Mouse (Mus musculus): Measurements from ENCODE around the gene Olfr544. TPM values are rescaled to one million over a fixed set of nuclear protein-coding genes. Genes with fewer than 3 reads are reported as not detected.

Olfr544 gene
- total RNA-seq, 2 experiments from 2014 or later, result 0.05 TPM; not detected in 1

DNA sequence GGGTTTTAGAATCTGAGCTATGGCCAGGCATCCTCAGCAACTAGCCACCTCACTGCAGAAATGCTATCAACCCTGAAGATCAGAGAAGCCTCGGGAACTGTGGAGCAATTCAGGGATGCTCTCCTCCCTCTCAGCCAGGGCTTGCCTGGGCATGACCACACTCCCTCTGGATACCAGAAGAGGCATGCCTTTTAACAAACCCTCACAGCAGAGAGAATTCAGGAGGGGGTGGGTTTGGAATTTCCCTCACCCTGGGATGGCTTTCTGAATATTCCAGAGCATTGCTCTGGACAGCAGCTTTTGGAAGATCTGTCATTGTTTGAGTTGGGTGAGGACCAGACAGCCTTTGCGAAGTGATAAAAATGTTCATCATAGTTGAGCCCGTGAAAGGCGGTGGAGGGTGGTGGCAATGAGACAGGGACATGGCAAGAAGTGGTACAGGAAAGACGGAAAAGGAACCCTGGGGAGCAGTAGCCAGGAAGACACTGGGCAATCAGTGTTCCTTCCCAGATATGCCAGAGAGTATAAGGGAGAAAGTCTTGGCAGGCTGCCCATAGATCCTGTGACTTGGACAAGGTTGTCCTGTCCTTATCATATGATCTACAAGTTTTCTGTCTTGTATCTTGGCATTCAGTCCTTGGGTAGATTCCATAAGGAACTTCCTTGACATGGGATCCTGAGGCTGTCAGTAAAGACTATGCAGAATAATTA is 8.6 kb downstream of the Olfr544 start:
- ATAC-seq (replicated peaks; ENCODE audit: low FRiP score, low TSS enrichment, poor library complexity, severe bottlenecking), result no peak

DNA sequence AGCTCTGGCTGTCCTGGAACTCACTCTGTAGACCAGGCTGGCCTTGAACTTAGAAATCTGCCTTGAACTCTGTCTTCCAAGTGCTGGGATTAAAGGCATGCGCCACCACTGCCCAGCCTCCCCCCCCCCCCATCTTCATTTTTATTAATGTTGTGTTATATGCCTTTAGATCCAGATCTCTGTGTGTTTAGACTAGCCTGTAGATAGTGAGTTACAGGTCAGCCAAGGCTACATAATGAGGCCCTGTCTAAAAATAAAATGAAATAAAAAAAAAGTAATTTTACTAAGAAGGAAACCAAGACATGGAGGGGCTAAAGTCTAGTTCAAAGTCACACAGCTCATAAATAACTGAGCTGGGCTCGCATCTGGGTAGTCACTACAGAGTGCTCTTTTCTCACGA is 9.2 kb downstream of the Olfr544 start:
- no peak for ATAC-seq (replicated peaks; ENCODE audit: low FRiP score, low TSS enrichment, poor library complexity, severe bottlenecking)

GRCm38 (mm10) chr7:102478425-102478824 is 9.7 kb downstream of the Olfr544 start:
- 0 out of 2 replicates have a peak, but pooled peaks have one; percentile 21 for ATAC-seq (replicated peaks; ENCODE audit: low FRiP score, low TSS enrichment, poor library complexity, severe bottlenecking)

DNA sequence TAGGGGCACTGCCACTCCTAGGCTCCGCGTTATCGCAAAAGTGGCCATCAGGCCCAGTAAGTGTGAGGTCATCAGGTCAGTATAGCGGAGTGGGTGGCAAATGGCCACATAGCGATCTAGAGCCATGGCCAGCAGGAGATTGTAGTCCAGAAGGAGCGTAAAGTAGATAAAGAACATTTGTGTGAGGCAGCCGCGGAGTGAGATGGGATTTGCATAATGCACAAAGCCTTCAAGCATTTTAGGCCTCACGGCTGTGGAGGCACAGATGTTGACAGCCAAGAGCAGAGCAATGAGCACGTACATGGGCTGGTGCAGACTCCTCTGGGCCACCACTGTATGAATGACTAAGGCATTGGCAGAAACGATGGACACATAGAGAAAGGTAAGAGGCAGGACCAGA is 10.7 kb downstream of the Olfr544 start:
- 0 out of 2 replicates have a peak, but pooled peaks have one; percentile 22 for ATAC-seq (replicated peaks; ENCODE audit: low FRiP score, low TSS enrichment, poor library complexity, severe bottlenecking)

- no peak for ATAC-seq (replicated peaks; ENCODE audit: low FRiP score, low TSS enrichment, poor library complexity, severe bottlenecking)
Observed at GRCm38 (mm10) chr7:102476601-102477000, 11.5 kb downstream of the Olfr544 start.

GRCm38 (mm10) chr7:102472675-102473074 is 15.4 kb downstream of the Olfr544 start:
- ATAC-seq (replicated peaks; ENCODE audit: low FRiP score, low TSS enrichment, poor library complexity, severe bottlenecking), result no peak

- ATAC-seq (replicated peaks; ENCODE audit: low FRiP score, low TSS enrichment, poor library complexity, severe bottlenecking), result no peak
Observed at GRCm38 (mm10) chr7:102467566-102467965, 20.5 kb downstream of the Olfr544 start.

DNA sequence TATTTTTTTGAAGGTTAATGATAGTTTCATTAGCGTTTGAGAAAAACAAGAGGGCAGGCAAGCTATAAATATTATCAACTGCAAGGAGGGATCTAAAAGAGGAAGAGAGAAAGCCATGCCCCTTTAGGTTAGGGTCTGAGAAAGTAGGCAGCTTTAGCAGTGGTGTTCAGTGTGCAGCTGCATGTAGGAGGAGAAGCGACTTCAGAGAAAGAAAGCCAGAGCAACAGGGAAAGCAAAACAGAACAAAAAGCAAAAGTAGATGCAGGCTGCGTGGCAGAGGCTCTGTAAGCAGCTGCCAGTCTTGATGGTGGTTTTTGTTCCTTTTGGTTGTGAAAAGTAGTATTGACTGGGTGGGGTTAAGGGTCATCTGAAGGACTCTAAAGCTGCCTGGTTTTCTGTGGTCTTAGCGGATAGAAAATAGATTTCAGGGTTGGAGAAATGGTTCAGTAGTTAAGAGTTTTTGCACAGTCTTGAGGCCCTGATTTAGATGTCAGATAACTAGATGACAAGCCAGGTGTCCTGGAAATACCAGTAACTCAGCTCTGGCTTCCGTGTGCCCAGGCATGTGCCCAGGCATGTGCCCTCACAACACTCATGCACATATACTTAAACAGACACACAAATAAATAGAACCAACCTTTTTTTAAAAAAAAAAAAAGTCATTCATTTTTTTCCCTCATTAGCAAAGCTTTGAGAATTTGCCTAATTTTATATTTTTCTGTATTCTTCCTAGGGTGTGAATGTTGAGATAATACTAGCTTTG is 29.3 kb downstream of the Olfr544 start:
- ATAC-seq (replicated peaks; ENCODE audit: low FRiP score, low TSS enrichment, poor library complexity, severe bottlenecking), result no peak

DNA sequence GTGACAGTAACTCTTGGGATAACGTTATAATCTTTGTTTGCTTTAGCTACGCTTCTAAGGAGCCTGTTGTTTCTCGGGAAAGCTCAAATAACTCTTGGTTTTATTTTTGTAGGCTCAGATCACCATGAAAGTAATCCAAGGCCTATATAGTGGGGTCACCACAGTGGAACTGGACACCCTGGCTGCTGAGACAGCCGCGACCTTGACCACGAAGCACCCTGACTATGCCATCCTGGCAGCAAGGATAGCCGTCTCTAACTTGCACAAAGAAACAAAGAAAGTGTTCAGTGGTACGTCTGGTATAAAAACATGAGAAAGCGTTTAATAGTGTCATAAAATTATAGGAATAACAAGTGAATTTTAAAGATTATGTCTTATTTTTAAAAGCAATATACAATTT is 41.7 kb downstream of the Olfr544 start:
- no peak for ATAC-seq (replicated peaks; ENCODE audit: low FRiP score, low TSS enrichment, poor library complexity, severe bottlenecking)

- peak; percentile 77 for ATAC-seq (replicated peaks; ENCODE audit: low FRiP score, low TSS enrichment, poor library complexity, severe bottlenecking)
Observed at GRCm38 (mm10) chr7:102444301-102444700, 43.8 kb downstream of the Olfr544 start.

DNA sequence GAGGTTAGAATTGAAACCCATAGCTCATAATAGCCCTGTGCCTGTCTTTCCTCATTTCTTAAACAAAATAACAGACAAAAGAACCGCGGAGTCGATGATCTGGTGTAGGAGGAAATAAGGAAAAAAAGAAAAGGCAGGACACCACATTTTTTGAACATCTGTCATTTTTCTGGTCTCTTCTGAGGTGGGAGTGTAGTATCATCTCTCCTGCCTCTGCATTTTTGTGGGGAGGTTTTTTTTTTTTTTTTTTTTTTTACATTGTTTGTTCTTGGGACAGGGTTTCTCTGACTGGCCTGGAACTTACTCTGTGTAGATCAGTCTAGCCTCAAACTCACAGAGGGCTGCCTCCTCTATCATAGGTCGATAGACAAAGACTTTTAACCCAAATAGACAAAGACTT is 45.7 kb downstream of the Olfr544 start:
- ATAC-seq (replicated peaks; ENCODE audit: low FRiP score, low TSS enrichment, poor library complexity, severe bottlenecking), result no peak

GRCm38 (mm10) chr7:102441657-102442391 is 46.3 kb downstream of the Olfr544 start, which contains the start of gene Rrm1:
TSS of gene Rrm1 (plus strand) at chr7:102441695.
- peak; percentile 91 for ATAC-seq (replicated peaks; ENCODE audit: low FRiP score, low TSS enrichment, poor library complexity, severe bottlenecking)

GRCm38 (mm10) chr7:102440822-102441656 is 47.1 kb downstream of the Olfr544 start:
- ATAC-seq (replicated peaks; ENCODE audit: low FRiP score, low TSS enrichment, poor library complexity, severe bottlenecking), result no peak

GRCm38 (mm10) chr7:102434344-102434743 is 53.8 kb downstream of the Olfr544 start:
- no peak for ATAC-seq (replicated peaks; ENCODE audit: low FRiP score, low TSS enrichment, poor library complexity, severe bottlenecking)

Other genes with a start within 250 kb of the Olfr544 start
- gene Rhog, start 232.3 kb downstream of the Olfr544 start, total RNA-seq (2014; fragmentation: Nextera tagmentation), result 145 and 157 TPM in 2 replicates
- gene Rhog, start 232.3 kb downstream of the Olfr544 start, total RNA-seq (2017), result 20.5 and 38.6 TPM in 2 replicates
- gene Stim1, start 220.5 kb downstream of the Olfr544 start, total RNA-seq (2014; fragmentation: Nextera tagmentation), result 23.4 and 37.7 TPM in 2 replicates
- gene Stim1, start 220.5 kb downstream of the Olfr544 start, total RNA-seq (2017), result 18.4 and 19.4 TPM in 2 replicates
- gene Rrm1, start 46.6 kb downstream of the Olfr544 start, total RNA-seq (2014; fragmentation: Nextera tagmentation), result 270 and 301 TPM in 2 replicates
- gene Rrm1, start 46.6 kb downstream of the Olfr544 start, total RNA-seq (2017), result 1,022 TPM in 2 replicates
- gene Olfr543, start 6.6 kb downstream of the Olfr544 start, total RNA-seq (2014; fragmentation: Nextera tagmentation), result not detected in 2 replicates
- 0.09 TPM in 1 of 2 replicates, not detected in the other for gene Olfr543, start 6.6 kb downstream of the Olfr544 start, total RNA-seq (2017)
- gene Olfr545, start 11.3 kb upstream of the Olfr544 start, total RNA-seq (2014; fragmentation: Nextera tagmentation), result not detected in 2 replicates
- not detected in 2 replicates for gene Olfr545, start 11.3 kb upstream of the Olfr544 start, total RNA-seq (2017)
- not detected in 2 replicates for gene Olfr547, start 46.4 kb upstream of the Olfr544 start, total RNA-seq (2014; fragmentation: Nextera tagmentation)
- not detected in 2 replicates for gene Olfr547, start 46.4 kb upstream of the Olfr544 start, total RNA-seq (2017)
- gene Olfr548-ps1, start 52.6 kb upstream of the Olfr544 start, total RNA-seq (2014; fragmentation: Nextera tagmentation), result not detected in 2 replicates
- gene Olfr548-ps1, start 52.6 kb upstream of the Olfr544 start, total RNA-seq (2017), result not detected in 2 replicates
- not detected in 2 replicates for gene Olfr549, start 61.6 kb upstream of the Olfr544 start, total RNA-seq (2014; fragmentation: Nextera tagmentation)
- gene Olfr549, start 61.6 kb upstream of the Olfr544 start, total RNA-seq (2017), result not detected in 2 replicates
- gene Trim21, start 77.2 kb upstream of the Olfr544 start, total RNA-seq (2014; fragmentation: Nextera tagmentation), result 10.2 and 20.0 TPM in 2 replicates
- 24.0 and 31.5 TPM in 2 replicates for gene Trim21, start 77.2 kb upstream of the Olfr544 start, total RNA-seq (2017)
- gene Olfr550, start 83.1 kb upstream of the Olfr544 start, total RNA-seq (2014; fragmentation: Nextera tagmentation), result not detected in 2 replicates
- gene Olfr550, start 83.1 kb upstream of the Olfr544 start, total RNA-seq (2017), result 0.04 TPM in 1 of 2 replicates, not detected in the other
- gene Olfr551, start 103.6 kb upstream of the Olfr544 start, total RNA-seq (2014; fragmentation: Nextera tagmentation), result not detected in 2 replicates
- gene Olfr551, start 103.6 kb upstream of the Olfr544 start, total RNA-seq (2017), result not detected in 2 replicates
- gene Olfr552, start 109.5 kb upstream of the Olfr544 start, total RNA-seq (2014; fragmentation: Nextera tagmentation), result 0.20 TPM in 1 of 2 replicates, not detected in the other
- not detected in 2 replicates for gene Olfr552, start 109.5 kb upstream of the Olfr544 start, total RNA-seq (2017)
- not detected in 2 replicates for gene Olfr553, start 129.9 kb upstream of the Olfr544 start, total RNA-seq (2014; fragmentation: Nextera tagmentation)
- gene Olfr553, start 129.9 kb upstream of the Olfr544 start, total RNA-seq (2017), result not detected in 2 replicates
- gene Olfr554, start 150.1 kb upstream of the Olfr544 start, total RNA-seq (2014; fragmentation: Nextera tagmentation), result not detected in 2 replicates
- gene Olfr554, start 150.1 kb upstream of the Olfr544 start, total RNA-seq (2017), result not detected in 2 replicates
- not detected in 2 replicates for gene Olfr555, start 170.5 kb upstream of the Olfr544 start, total RNA-seq (2014; fragmentation: Nextera tagmentation)
- not detected in 2 replicates for gene Olfr555, start 170.5 kb upstream of the Olfr544 start, total RNA-seq (2017)
- gene Olfr556, start 176.6 kb upstream of the Olfr544 start, total RNA-seq (2014; fragmentation: Nextera tagmentation), result not detected in 2 replicates
- not detected in 2 replicates for gene Olfr556, start 176.6 kb upstream of the Olfr544 start, total RNA-seq (2017)
- gene Trim68, start 199.0 kb upstream of the Olfr544 start, total RNA-seq (2014; fragmentation: Nextera tagmentation), result 6.7 and 8.4 TPM in 2 replicates
- 1.8 and 6.0 TPM in 2 replicates for gene Trim68, start 199.0 kb upstream of the Olfr544 start, total RNA-seq (2017)
- gene Olfr557, start 207.6 kb upstream of the Olfr544 start, total RNA-seq (2014; fragmentation: Nextera tagmentation), result not detected in 2 replicates
- gene Olfr557, start 207.6 kb upstream of the Olfr544 start, total RNA-seq (2017), result not detected in 2 replicates
- gene Olfr558, start 213.9 kb upstream of the Olfr544 start, total RNA-seq (2014; fragmentation: Nextera tagmentation), result not detected in 2 replicates
- gene Olfr558, start 213.9 kb upstream of the Olfr544 start, total RNA-seq (2017), result not detected in 2 replicates
- not detected in 2 replicates for gene Olfr33, start 230.8 kb upstream of the Olfr544 start, total RNA-seq (2014; fragmentation: Nextera tagmentation)
- gene Olfr33, start 230.8 kb upstream of the Olfr544 start, total RNA-seq (2017), result not detected in 2 replicates
- not detected in 2 replicates for gene Olfr559, start 239.2 kb upstream of the Olfr544 start, total RNA-seq (2014; fragmentation: Nextera tagmentation)
- not detected in 2 replicates for gene Olfr559, start 239.2 kb upstream of the Olfr544 start, total RNA-seq (2017)